Mouse (Mus musculus): Measurements from ENCODE around the gene Polr3c.
"Not testable (repeated sequence)": the region's sequence is repeated elsewhere in the genome, so short reads cannot be mapped to it uniquely, and the experiment has no call there.

The Polr3c gene

DNA sequence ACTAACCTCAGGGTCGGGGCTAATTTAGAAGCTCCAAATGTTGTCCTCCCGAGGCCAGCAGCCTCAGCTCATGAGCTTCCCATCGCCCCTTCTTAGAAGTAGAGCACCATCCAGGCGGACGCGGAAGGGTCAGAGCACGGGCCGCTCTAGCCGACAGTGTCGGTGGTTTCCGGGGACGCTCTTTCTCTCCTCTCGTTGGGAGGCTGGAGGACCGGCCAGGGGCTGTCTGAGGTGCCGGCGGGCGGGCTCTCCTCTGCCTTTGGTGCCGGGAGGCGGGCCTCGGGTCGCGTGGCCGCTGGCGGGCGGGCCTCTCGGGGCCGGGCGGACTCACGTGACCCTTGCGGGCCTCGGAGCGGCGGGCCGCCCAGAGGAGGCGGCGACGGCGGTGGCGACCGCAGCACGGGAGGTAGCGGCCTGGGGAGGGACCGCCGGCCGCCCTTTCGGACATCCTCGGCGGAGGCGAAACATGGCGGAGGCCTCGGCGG lies at the start of gene Polr3c, which contains the start of gene Rnf115:
TSS of gene Polr3c (minus strand) at position 286 of the 485 bp plus-strand sequence.
TSS of gene Rnf115 (plus strand) at position 322 of the 485 bp plus-strand sequence.
- DNase-seq (ENCODE audit: low spot score in 2 of 2) = peak; percentile 98 to 99

- DNase-seq (ENCODE audit: low spot score in 2 of 2) = no peak
Observed at GRCm38 (mm10) chr3:96777120-96777519, 49.7 kb upstream of the Polr3c start.

GRCm38 (mm10) chr3:96772949-96773348 lies 45.5 kb upstream of the Polr3c start:
- peak in 1 of 2 experiments; percentile 10 for DNase-seq (ENCODE audit: low spot score in 2 of 2)

GRCm38 (mm10) chr3:96769971-96770370 lies 42.5 kb upstream of the Polr3c start:
- no peak for DNase-seq (ENCODE audit: low spot score in 2 of 2)

DNA sequence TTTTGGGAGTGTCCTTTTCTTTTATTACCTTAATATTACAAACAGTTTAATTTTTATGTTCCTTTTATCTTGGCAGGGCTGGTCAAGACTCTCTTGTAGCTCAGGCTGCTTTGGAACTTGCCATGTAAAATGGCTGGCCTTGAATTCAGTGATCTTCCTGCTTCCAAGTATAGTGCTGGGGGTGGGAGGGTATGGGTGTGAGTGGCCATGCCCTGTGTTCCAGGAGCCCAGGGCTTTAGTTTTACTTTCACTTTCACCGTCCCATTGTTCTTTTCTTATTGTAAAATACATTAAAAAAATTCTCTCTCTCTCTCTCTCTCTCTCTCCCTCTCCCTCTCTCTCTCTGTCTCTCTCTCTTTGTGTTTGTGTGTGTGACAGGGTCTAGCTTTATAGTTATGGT lies 37.1 kb upstream of the Polr3c start:
- no peak for DNase-seq (ENCODE audit: low spot score in 2 of 2)

- DNase-seq (ENCODE audit: low spot score in 2 of 2) = no peak
Observed at GRCm38 (mm10) chr3:96759695-96760094, 32.3 kb upstream of the Polr3c start.

GRCm38 (mm10) chr3:96757691-96758090 lies 30.3 kb upstream of the Polr3c start:
- peak; percentile 48 to 58 for DNase-seq (ENCODE audit: low spot score in 2 of 2)

- DNase-seq (ENCODE audit: low spot score in 2 of 2) = no peak
Observed at GRCm38 (mm10) chr3:96755935-96756334, 28.5 kb upstream of the Polr3c start.

DNA sequence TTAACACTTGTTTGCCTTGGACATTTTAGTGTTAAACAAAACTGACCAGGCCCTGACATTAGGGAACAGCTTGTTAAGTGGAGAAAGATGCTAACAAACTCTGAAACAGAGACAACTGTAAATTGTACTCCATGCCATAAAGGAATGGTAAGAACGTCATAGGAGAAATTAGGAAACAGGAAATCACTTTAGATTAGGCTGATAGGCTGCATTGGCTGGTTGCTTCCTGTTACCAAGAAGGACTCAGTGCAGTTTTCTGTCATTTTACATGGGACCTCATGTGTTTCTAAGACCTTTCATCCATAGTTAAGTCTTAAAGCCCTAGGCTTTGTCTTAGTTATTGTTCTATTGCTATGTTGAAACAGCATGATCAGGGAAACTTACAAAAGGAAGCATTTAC lies 19.4 kb upstream of the Polr3c start:
- DNase-seq (ENCODE audit: low spot score in 2 of 2) = no peak

DNA sequence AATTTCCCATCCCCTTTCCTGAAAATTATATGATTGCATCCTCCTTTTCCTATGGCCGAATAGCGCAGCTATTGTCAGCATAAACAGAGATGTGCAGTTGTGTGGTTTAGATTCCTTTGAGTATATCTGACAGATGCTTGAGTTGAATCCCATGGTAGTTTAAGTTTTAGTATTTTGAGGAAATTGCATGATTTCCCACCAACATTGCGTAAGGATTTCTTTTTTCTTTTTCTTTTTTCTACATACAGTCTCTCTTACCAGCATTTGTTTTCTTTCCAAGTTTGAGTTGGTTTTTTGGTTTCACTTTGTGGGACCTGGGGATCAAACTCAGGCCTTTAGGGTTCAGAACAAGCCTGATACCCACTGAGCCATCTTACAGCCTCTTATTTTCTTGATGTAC lies 16.9 kb upstream of the Polr3c start:
- no peak for DNase-seq (ENCODE audit: low spot score in 2 of 2)

DNA sequence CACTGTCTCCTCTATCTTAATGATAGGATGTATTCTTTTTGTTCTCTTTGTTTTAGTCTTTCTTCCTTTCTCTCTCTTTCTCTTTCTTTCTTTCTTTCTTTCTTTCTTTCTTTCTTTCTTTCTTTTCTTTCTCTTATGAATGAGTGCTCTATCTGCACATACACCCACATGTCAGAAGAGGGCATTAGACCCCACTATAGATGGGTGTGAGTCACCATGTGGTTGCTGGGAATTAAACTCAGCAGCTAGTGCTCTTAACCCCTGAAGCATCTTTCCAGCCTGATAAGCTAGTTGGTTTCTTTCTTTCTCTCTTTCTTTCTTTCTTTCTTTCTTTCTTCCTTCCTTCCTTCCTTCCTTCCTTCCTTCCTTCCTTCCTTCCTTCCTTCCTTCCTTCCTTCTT lies 12.9 kb upstream of the Polr3c start:
- DNase-seq (ENCODE audit: low spot score in 2 of 2) = not testable (repeated sequence)

- DNase-seq (ENCODE audit: low spot score in 2 of 2) = no peak
Observed at GRCm38 (mm10) chr3:96737995-96738394, 10.6 kb upstream of the Polr3c start.

DNA sequence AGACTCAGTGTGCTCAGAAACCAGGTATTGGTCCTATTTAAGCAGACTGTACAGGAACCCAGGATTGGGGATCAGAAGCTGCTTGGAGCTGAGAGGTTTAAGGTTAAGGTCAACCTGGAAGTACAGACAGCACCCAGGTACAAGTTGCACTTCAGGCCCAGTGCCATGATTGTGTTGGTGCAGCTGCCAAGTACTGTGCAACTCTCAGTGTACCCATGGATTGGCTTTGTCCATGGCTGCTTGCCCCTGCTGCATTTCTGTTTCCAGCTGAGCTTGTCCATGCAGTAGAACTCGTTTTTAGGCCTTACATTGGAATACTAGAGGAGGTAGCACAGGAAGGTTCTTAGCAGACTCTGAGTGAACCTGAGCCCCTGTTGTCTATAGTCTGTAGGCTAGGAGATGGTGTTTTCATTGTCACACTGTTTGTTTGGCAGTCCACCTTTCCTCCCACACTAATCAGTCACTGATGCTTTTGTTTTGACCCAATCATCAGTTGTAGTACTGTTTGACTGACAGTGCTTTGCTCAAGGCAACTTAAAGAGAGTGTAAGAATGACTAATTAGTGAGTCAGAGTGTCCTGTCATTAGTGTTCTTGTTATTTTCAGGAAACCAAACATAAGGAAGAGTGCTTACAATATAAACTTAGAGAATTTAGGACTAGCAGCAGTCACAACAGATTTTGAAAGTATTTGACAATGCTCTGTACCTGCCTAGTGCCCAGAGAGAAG lies 9.7 kb upstream of the Polr3c start:
- DNase-seq (ENCODE audit: low spot score in 2 of 2) = no peak

GRCm38 (mm10) chr3:96735200-96735599 lies 7.8 kb upstream of the Polr3c start:
- DNase-seq (ENCODE audit: low spot score in 2 of 2) = no peak

GRCm38 (mm10) chr3:96733984-96734383 lies 6.6 kb upstream of the Polr3c start:
- no peak for DNase-seq (ENCODE audit: low spot score in 2 of 2)

DNA sequence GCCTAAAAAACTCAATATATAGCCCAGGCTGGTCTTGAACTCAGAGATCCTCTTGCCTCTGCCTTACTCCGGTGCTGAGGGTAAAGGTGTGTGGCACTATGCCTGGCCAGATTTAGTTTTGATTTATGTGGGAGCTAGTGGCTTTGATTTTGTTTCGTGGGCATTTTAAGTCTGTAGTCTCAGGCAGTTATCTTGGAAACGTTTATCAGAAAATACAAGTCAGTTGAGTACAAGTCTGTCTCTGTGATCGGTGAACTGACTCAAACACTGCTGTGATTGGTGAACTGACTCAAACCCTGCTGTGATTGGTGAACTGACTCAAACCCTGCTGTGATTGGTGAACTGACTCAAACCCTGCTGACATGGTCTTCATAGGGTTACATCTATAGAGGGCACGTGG lies 3.4 kb upstream of the Polr3c start:
- no peak for DNase-seq (ENCODE audit: low spot score in 2 of 2)

DNA sequence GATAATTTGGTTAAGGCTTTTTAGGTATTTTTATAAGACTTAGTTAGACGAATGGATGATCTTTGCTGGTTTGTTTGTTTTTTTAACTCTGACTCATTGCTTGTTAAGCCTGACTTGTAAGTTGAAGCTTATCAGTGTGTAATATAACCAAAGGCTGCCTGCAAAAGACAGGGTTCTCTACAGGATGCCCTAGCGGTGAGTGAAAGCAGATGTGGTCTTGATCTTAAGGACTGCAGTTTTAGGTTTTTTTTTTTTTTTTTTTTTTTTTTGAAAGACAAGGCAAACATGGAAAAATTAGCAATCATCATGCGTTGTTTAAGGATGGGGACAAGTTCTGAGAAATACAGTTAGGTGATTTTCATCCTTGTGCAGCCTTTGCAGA lies 2.0 kb upstream of the Polr3c start:
- no peak for DNase-seq (ENCODE audit: low spot score in 2 of 2)

DNA sequence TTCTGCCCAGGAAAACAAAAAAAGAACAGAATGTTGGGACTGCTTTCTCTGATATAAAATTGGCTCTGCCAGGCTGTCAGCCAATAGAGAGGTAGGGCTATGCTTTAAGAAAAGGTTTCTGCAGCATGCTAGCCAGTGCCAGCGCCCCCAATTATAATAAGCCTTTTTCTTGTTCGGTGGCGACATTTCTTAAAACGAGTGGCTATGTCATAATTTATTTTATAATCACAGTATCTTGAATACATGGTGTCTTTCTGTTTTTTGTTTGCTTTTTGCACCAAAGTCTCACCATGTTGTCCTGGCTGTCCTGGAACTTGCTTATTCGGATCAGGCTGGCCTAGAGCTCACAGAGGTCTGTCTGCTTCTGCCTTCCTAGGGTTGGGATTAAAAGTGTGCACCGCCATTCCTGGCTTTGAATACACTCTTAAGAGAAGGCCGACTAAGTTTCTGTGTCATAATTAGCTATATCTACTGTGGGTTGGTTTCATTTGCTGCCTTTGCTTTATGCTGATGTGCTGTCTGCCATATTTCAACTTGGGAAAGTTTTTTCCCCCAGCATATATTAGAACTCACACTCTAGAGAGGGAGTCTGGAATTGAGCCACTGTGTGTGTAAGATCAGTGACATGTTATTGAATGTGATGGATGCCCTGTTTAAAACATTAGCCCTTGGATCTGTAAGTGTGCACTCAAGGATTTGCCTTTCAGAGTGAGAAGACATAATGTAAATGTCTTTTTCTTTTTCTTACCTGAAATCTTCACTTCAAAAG lies 1.4 kb upstream of the Polr3c start:
- no peak for DNase-seq (ENCODE audit: low spot score in 2 of 2)

- peak in 1 of 2 experiments; percentile 29 for DNase-seq (ENCODE audit: low spot score in 2 of 2)
Observed at GRCm38 (mm10) chr3:96727828-96728633, 603 bp upstream of the Polr3c start.

DNA sequence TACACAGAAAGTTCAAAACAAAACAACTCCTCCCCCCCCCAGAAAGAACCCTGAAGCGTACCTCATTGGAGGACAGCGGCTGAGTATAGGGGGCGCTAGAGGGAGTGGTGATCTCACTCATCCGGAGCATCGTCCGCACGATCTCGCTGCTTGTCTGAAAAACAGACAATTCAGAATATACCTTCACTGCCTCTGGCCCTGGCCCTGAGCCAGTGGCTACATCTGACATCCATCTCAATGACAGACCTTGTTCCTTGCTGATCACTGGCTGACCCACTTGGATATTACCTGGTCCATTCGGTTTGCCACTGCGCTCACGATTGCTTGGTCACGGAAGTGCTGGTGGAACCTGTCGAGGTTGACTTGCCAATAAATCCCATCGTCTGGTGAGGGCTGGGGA lies 8.3 kb downstream of the Polr3c start:
- DNase-seq (ENCODE audit: low spot score in 2 of 2) = no peak

- DNase-seq (ENCODE audit: low spot score in 2 of 2) = no peak
Observed at GRCm38 (mm10) chr3:96715854-96716253, 11.6 kb downstream of the Polr3c start.

DNA sequence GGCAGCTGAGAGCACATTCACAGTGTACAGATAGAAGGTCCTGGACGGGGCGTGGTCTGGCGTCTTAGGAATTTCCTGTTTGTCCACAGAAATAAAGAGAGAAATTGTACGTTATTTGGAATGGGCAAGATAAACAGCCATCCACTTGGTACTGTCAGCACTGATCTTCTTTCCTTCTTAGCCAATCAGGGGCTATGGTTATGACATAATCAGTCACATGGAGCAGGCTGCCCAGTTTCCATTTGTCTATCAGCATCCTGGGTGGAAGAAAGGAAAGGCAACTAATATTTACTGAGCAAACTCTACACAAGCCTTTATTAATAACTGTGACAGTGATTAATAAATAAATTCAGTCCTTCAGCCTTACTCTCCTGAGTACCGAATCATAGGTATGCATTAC lies 13.1 kb downstream of the Polr3c start:
- DNase-seq (ENCODE audit: low spot score in 2 of 2) = no peak
